ENCODE assay signal across 6 mouse cellular contexts in genomic region chr5:97264666-97265065, GRCm38 (mm10).
DNase-seq lines count a peak whose midpoint lies in the region.

No protein-coding gene starts in this region.

- peak; percentile 37 for DNase-seq in brain, adult 2 months (ENCODE audit: low read depth, low spot score)
- peak; percentile 63 for DNase-seq in cerebellum, adult 11-12 months
- peak; percentile 33 for DNase-seq in cerebellum, adult 8-10 months
- peak; percentile 77 to 84 for DNase-seq in cerebellum, postnatal 10 days
- DNase-seq in cerebellum, postnatal 36 days, result peak; percentile 31 to 37
- peak; percentile 6 for DNase-seq in neural tube, embryonic 10.5 days (ENCODE audit: extremely low spot score, low spot score)

Comparison
In these comparisons a context has a peak if more than half of its experiments do, and no peak if none do; other contexts are left out.
1. Peak in every context shown above with its lines: DNase-seq.
2. DNase-seq: peak in every context shown above with its lines; median percentile 80 in cerebellum, postnatal 10 days; 63 in cerebellum, adult 11-12 months; 37 in brain, adult 2 months; 34 in cerebellum, postnatal 36 days; 33 in cerebellum, adult 8-10 months; 6 in neural tube, embryonic 10.5 days.